8 mouse cellular contexts compared by ENCODE assay signal in genomic region chrX:41910471-41910870, GRCm38 (mm10). TPM values are rescaled to one million over a fixed set of nuclear protein-coding genes. Genes with fewer than 3 reads are reported as not detected.
A peak's percentile ranks its signal among the peaks of the same experiment; 100 is the strongest.
DNase-seq lines count a peak whose midpoint lies in the region; ATAC-seq and TF ChIP-seq lines count a peak whose summit lies in the region.

No protein-coding gene starts in this region.

- H3K4me2 ChIP-seq in liver, embryonic 11.5 days: peak overlapping the region; percentile 72
- peak overlapping the region; percentile 62 for H3K4me2 ChIP-seq in stomach, postnatal 0 days (replicated peaks; ENCODE audit: low read depth)

- DNase-seq in CD4-positive, CD25-positive, alpha-beta regulatory T cell, adult 2 months (ENCODE audit: low read depth, low spot score): peak; percentile 6
- peak; percentile 25 for DNase-seq in 3T3-L1 (ENCODE audit: low read depth, low spot score)
- DNase-seq in liver, embryonic 11.5 days (ENCODE audit: low spot score): no peak
- no peak for DNase-seq in stomach, postnatal 0 days (ENCODE audit: low spot score)
- no peak for DNase-seq in left cerebral cortex, postnatal 10 days (ENCODE audit: extremely low spot score in 1 of 2, low spot score in 2 of 2)
- no peak for DNase-seq in cerebellum, postnatal 10 days

- no peak for ATAC-seq in CD4-positive, CD25-positive, alpha-beta regulatory T cell, adult 4 months
- ATAC-seq in liver, embryonic 11.5 days (replicated peaks; ENCODE audit: low FRiP score): no peak
- no peak for ATAC-seq in stomach, postnatal 0 days (ENCODE audit: low FRiP score, low TSS enrichment)

- H3K4me3 ChIP-seq in embryonic fibroblast, embryonic 13.5 days (ENCODE audit: insufficient read depth, low read length): peak overlapping the region; percentile 73
- H3K4me3 ChIP-seq in liver, embryonic 11.5 days (ENCODE audit: low read depth, low read length): peak overlapping the region; percentile 60
- H3K4me3 ChIP-seq in stomach, postnatal 0 days (ENCODE audit: low read depth, low read length): peak overlapping the region; percentile 65

- TF ChIP-seq EP300 in stomach, postnatal 0 days (optimal IDR thresholded peaks at IDR 0.05): no peak

- 6% methylated on average over 9 of the region's 9 CpGs for WGBS in liver, embryonic 11.5 days
- 11% methylated on average over 9 of the region's 9 CpGs for WGBS in stomach, postnatal 0 days

- intact Hi-C loops in left cerebral cortex, postnatal 10 days (cut with DNase I): no loop called here

- no peak for TF ChIP-seq POLR2A in embryonic fibroblast, embryonic 13.5 days (IDR thresholded peaks at IDR 0.05; ENCODE audit: low read depth, low read length)

- no peaks in the 10 kb centered on the region for H3K36me3 ChIP-seq in liver, embryonic 11.5 days (ENCODE audit: control insufficient read depth, insufficient read depth, low read length)
- H3K36me3 ChIP-seq in stomach, postnatal 0 days (ENCODE audit: control insufficient read depth, insufficient read depth, low read length): no peaks in the 10 kb centered on the region

- H3K27ac ChIP-seq in embryonic fibroblast, embryonic 13.5 days (ENCODE audit: insufficient read depth, low read length): no peak overlapping the region
- no peak overlapping the region for H3K27ac ChIP-seq in liver, embryonic 11.5 days (ENCODE audit: low read depth, low read length)
- peak overlapping the region; percentile 90; the same call in 1 of the 2 replicates for H3K27ac ChIP-seq in stomach, postnatal 0 days (replicated peaks)

- H3K4me1 ChIP-seq in embryonic fibroblast, embryonic 13.5 days (ENCODE audit: control insufficient read depth, insufficient read depth, low read length): no peaks in the 10 kb centered on the region
- no peaks in the 10 kb centered on the region for H3K4me1 ChIP-seq in liver, embryonic 11.5 days (replicated peaks; ENCODE audit: control insufficient read depth, insufficient read depth, low read length)
- H3K4me1 ChIP-seq in stomach, postnatal 0 days (replicated peaks; ENCODE audit: control insufficient read depth, insufficient read depth): no peaks in the 10 kb centered on the region

- peak overlapping the region; percentile 81 for H3K9ac ChIP-seq in liver, embryonic 11.5 days (ENCODE audit: low read depth, low read length)
- H3K9ac ChIP-seq in stomach, postnatal 0 days (ENCODE audit: low read length): peak overlapping the region; percentile 68; the same call in 1 of the 2 replicates

- no peaks in the 10 kb centered on the region for H3K9me3 ChIP-seq in liver, embryonic 11.5 days (ENCODE audit: control insufficient read depth, low read length)
- no peaks in the 10 kb centered on the region for H3K9me3 ChIP-seq in stomach, postnatal 0 days (ENCODE audit: control insufficient read depth, low read length)

- TF ChIP-seq CTCF in embryonic fibroblast, embryonic 13.5 days (IDR thresholded peaks at IDR 0.05; ENCODE audit: borderline replicate concordance, insufficient read depth, low read length): no peak
- no peak for TF ChIP-seq CTCF in stomach, postnatal 0 days (IDR thresholded peaks at IDR 0.05; ENCODE audit: low read depth)

- H3K27me3 ChIP-seq in liver, embryonic 11.5 days (replicated peaks; ENCODE audit: control insufficient read depth, insufficient read depth, low read length): no peaks in the 10 kb centered on the region
- no peaks in the 10 kb centered on the region for H3K27me3 ChIP-seq in stomach, postnatal 0 days (ENCODE audit: control insufficient read depth, insufficient read depth, low read length)

RNA-seq across cellular contexts. Expression of gene Thoc2, which starts 10.0 kb away (rescaled TPM):
- 100 to 1,000 TPM; 148 to 180 TPM for polyA plus RNA-seq in CD4-positive, CD25-positive, alpha-beta regulatory T cell, adult 4 months (2017; shearing (Covaris generic))
- polyA plus RNA-seq in embryonic fibroblast, embryonic 13.5 days (2011; ENCODE audit: insufficient read length, low read depth, missing spikeins): 91.7 and 102 TPM in 2 replicates
- polyA plus RNA-seq in liver, embryonic 11.5 days (2014; fragmentation: Nextera tagmentation; extraction: Ambion mirVana): 62.1 and 67.3 TPM in 2 replicates
- polyA plus RNA-seq in stomach, postnatal 0 days (2015; fragmentation: Nextera tagmentation; extraction: Ambion mirVana): 36.7 and 39.6 TPM in 2 replicates
- 10 to 100 TPM; 50.3 to 50.7 TPM for total RNA-seq in left cerebral cortex, postnatal 10 days (2021)

Comparison
In these comparisons a context has a peak if more than half of its experiments do, and no peak if none do; other contexts are left out.
1. DNase-seq: peak in CD4-positive, CD25-positive, alpha-beta regulatory T cell, adult 2 months (single experiment) and 3T3-L1 (single experiment); none in liver, embryonic 11.5 days (single experiment), stomach, postnatal 0 days (single experiment), left cerebral cortex, postnatal 10 days (0 of 2) and cerebellum, postnatal 10 days (0 of 2).
2. Peak in every context shown above with its lines, with median percentiles within 50 percentile points of each other: H3K4me3 ChIP-seq.